Mouse (Mus musculus): ENCODE data around the gene Kalrn.

- TF ChIP-seq GATA1 (IDR thresholded peaks at IDR 0.05; ENCODE audit: borderline replicate concordance, low read length) (no peak), FLI1 (IDR thresholded peaks at IDR 0.05; ENCODE audit: low read length) (no peak)
These were observed 609.8 kb downstream of the Kalrn start for GRCm38 (mm10) chr16:33963509-33963908.

Measured in megakaryocyte, embryonic 14.5 days (primary cell).